8 mouse cellular contexts compared by ENCODE assay signal in genomic region chr5:124084588-124085173, GRCm38 (mm10). TPM values are rescaled to one million over a fixed set of nuclear protein-coding genes. Genes with fewer than 3 reads are reported as not detected.
DNase-seq lines count a peak whose midpoint lies in the region; ATAC-seq lines count a peak whose summit lies in the region.

No protein-coding gene starts in this region.

- no peak overlapping the region for H3K4me2 ChIP-seq in intestine, embryonic 15.5 days (replicated peaks)

- H3K9ac ChIP-seq in intestine, embryonic 15.5 days: no peak overlapping the region

- no peaks in the 10 kb centered on the region for H3K27me3 ChIP-seq in intestine, embryonic 15.5 days (replicated peaks)
- peaks cover 3% of the 10 kb centered on the region for H3K27me3 ChIP-seq in megakaryocyte, embryonic 14.5 days (replicated peaks)

- DNase-seq in adrenal gland, adult (ENCODE audit: inconsistent age in 2 of 2, low spot score in 1 of 2): peak; percentile 86 to 95
- DNase-seq in cerebellum, postnatal 4 days (ENCODE audit: low spot score in 2 of 2): peak; percentile 71 to 89
- peak; percentile 55 to 64 for DNase-seq in gastrocnemius, adult 8-10 months (ENCODE audit: low spot score in 2 of 2)
- peak; percentile 73 to 86 for DNase-seq in left cerebral cortex, postnatal 10 days (ENCODE audit: extremely low spot score in 1 of 2, low spot score in 2 of 2)
- peak; percentile 67 for DNase-seq in right cerebral cortex, postnatal 36 days (ENCODE audit: low spot score in 2 of 2)
- DNase-seq in urinary bladder, postnatal 36 days (ENCODE audit: low spot score in 2 of 2): peak; percentile 79 to 86

- intact Hi-C loops in left cerebral cortex, postnatal 10 days (cut with DNase I): loop anchor here (2.0 kb wide), 1 partner anchor 84 kb away; no protein-coding TSS in a partner anchor

- ATAC-seq in intestine, embryonic 15.5 days: peak; percentile 72

- no peaks in the 10 kb centered on the region for H3K36me3 ChIP-seq in intestine, embryonic 15.5 days
- peaks cover 46% of the 10 kb centered on the region for H3K36me3 ChIP-seq in megakaryocyte, embryonic 14.5 days (replicated peaks; ENCODE audit: low read length)

- H3K27ac ChIP-seq in intestine, embryonic 15.5 days: no peak overlapping the region

- 41% methylated on average over 11 of the region's 11 CpGs for WGBS in intestine, embryonic 15.5 days

- H3K4me3 ChIP-seq in intestine, embryonic 15.5 days (replicated peaks): no peak overlapping the region
- peak overlapping the region; percentile 83 for H3K4me3 ChIP-seq in megakaryocyte, embryonic 14.5 days (replicated peaks)

- H3K4me1 ChIP-seq in intestine, embryonic 15.5 days (replicated peaks): peaks cover 10% of the 10 kb centered on the region; the same call in 1 of the 2 replicates
- H3K4me1 ChIP-seq in megakaryocyte, embryonic 14.5 days: peaks cover 79% of the 10 kb centered on the region

- no peaks in the 10 kb centered on the region for H3K9me3 ChIP-seq in intestine, embryonic 15.5 days
- H3K9me3 ChIP-seq in megakaryocyte, embryonic 14.5 days: no peaks in the 10 kb centered on the region

RNA-seq across cellular contexts. Expression of gene Abcb9, which starts 10.9 kb away (rescaled TPM):
- 1 to 10 TPM; 7.2 to 9.5 (median 8.8) TPM for total RNA-seq in gastrocnemius, adult 8-10 months (2022)
- 2.3 and 2.5 TPM in 2 replicates for polyA plus RNA-seq in intestine, embryonic 15.5 days (2015; fragmentation: Nextera tagmentation; extraction: Ambion mirVana)
- 10 to 100 TPM; 43.8 to 45.5 TPM for total RNA-seq in left cerebral cortex, postnatal 10 days (2021)
- polyA plus RNA-seq in megakaryocyte, embryonic 14.5 days (2012; ENCODE audit: insufficient read depth, low replicate concordance): 23.8 and 51.5 TPM in 2 replicates

RNA-seq across cellular contexts. Expression of gene Ogfod2, which starts 27.4 kb away (rescaled TPM):
- 10 to 100 TPM; 15.4 to 19.7 (median 17.3) TPM for total RNA-seq in gastrocnemius, adult 8-10 months (2022)
- polyA plus RNA-seq in intestine, embryonic 15.5 days (2015; fragmentation: Nextera tagmentation; extraction: Ambion mirVana): 26.3 and 29.2 TPM in 2 replicates
- 10 to 100 TPM; 32.5 to 34.6 TPM for total RNA-seq in left cerebral cortex, postnatal 10 days (2021)
- 77.8 and 102 TPM in 2 replicates for polyA plus RNA-seq in megakaryocyte, embryonic 14.5 days (2012; ENCODE audit: insufficient read depth, low replicate concordance)

RNA-seq across cellular contexts. Expression of gene Arl6ip4, which starts 31.2 kb away (rescaled TPM):
- 10 to 100 TPM; 36.7 to 46.8 (median 44.1) TPM for total RNA-seq in gastrocnemius, adult 8-10 months (2022)
- 90.8 and 95.4 TPM in 2 replicates for polyA plus RNA-seq in intestine, embryonic 15.5 days (2015; fragmentation: Nextera tagmentation; extraction: Ambion mirVana)
- 10 to 100 TPM; 55.4 to 58.8 TPM for total RNA-seq in left cerebral cortex, postnatal 10 days (2021)
- polyA plus RNA-seq in megakaryocyte, embryonic 14.5 days (2012; ENCODE audit: insufficient read depth, low replicate concordance): 141 and 205 TPM in 2 replicates

RNA-seq across cellular contexts. Expression of gene Vps37b, which starts 52.6 kb away (rescaled TPM):
- 1 to 10 TPM; 4.6 to 6.2 (median 5.1) TPM for total RNA-seq in gastrocnemius, adult 8-10 months (2022)
- 28.2 and 28.8 TPM in 2 replicates for polyA plus RNA-seq in intestine, embryonic 15.5 days (2015; fragmentation: Nextera tagmentation; extraction: Ambion mirVana)
- 10 to 100 TPM; 42.5 to 42.6 TPM for total RNA-seq in left cerebral cortex, postnatal 10 days (2021)
- polyA plus RNA-seq in megakaryocyte, embryonic 14.5 days (2012; ENCODE audit: insufficient read depth, low replicate concordance): 437 and 1,468 TPM in 2 replicates

Comparison
In these comparisons a context has a peak if more than half of its experiments do, and no peak if none do; other contexts are left out.
1. RNA of gene Abcb9, which starts 10.9 kb away (total RNA-seq): 43.8 to 45.5 TPM in left cerebral cortex, postnatal 10 days; 7.2 to 9.5 TPM in gastrocnemius, adult 8-10 months; every median in the first group is over 4 times any median in the second.
2. Peak in every context shown above with its lines, with median percentiles within 50 percentile points of each other: DNase-seq.